Mouse (Mus musculus) liver, postnatal 0 days (tissue): ENCODE results near the gene Usp36. TPM values are rescaled to one million over a fixed set of nuclear protein-coding genes. Genes with fewer than 3 reads are reported as not detected.

ENCODE experiments used
- ATAC-seq: fragments of 200-750 bp; cut with Nextera tagmentation; 2 replicates; pipeline ENCODE4 v1.8.0; 2017; ENCODE audit warnings: mild to moderate bottlenecking, moderate library complexity
- DNase-seq: peaks from one replicate; pipeline ENCODE4 v3.0.0-alpha.2; 2016
- H3K27ac ChIP-seq: fragments of 300-500 bp; sonication (generic); 2 replicates; pipeline ENCODE4 v1.5.1; 2014; ENCODE audit warnings: antibody characterized with exemption, moderate library complexity, mild to moderate bottlenecking, low read depth
- H3K27me3 ChIP-seq: fragments of 300-500 bp; sonication (generic); 2 replicates; pipeline ENCODE4 v1.6.1; 2014; ENCODE audit warnings: low read length, control low read depth, mixed read lengths; ENCODE audit not compliant: insufficient read depth
- H3K36me3 ChIP-seq: fragments of 300-500 bp; sonication (generic); replicated peaks from 2 replicates; pipeline ENCODE4 v1.6.1; 2014; ENCODE audit warnings: mild to moderate bottlenecking, control low read depth, low read length, moderate library complexity, mixed read lengths; ENCODE audit not compliant: insufficient read depth
- H3K4me1 ChIP-seq: fragments of 300-500 bp; sonication (generic); 2 replicates; pipeline ENCODE4 v1.6.1; 2014; ENCODE audit warnings: antibody characterized with exemption, mild to moderate bottlenecking, control low read depth; ENCODE audit not compliant: insufficient read depth
- H3K4me2 ChIP-seq: fragments of 300-500 bp; sonication (generic); 2 replicates; pipeline ENCODE4 v1.6.1; 2014; ENCODE audit warnings: low read depth, mild to moderate bottlenecking, low read length, moderate library complexity, mixed read lengths
- H3K4me3 ChIP-seq: fragments of 300-500 bp; sonication (generic); 2 replicates; pipeline ENCODE4 v1.5.1; 2014; ENCODE audit warnings: low read depth, low read length
- H3K9ac ChIP-seq: fragments of 300-500 bp; sonication (generic); replicated peaks from 2 replicates; pipeline ENCODE4 v1.6.1; 2014; ENCODE audit warnings: mild to moderate bottlenecking, moderate library complexity
- H3K9me3 ChIP-seq: fragments of 300-500 bp; sonication (generic); 2 replicates; pipeline ENCODE4 v1.6.1; 2016; ENCODE audit warnings: mild to moderate bottlenecking, control low read depth, low read length, mixed read lengths
- CTCF ChIP-seq: sonication (generic); IDR thresholded peaks from 2 replicates; pipeline ENCODE4 v1.5.1; 2016; ENCODE audit warnings: antibody characterized with exemption, low read depth
- EP300 ChIP-seq: IDR thresholded peaks from 2 replicates; pipeline ENCODE4 v1.6.1; 2016; ENCODE audit warnings: antibody characterized with exemption, low read depth, mild to moderate bottlenecking
- WGBS: fragments of 180-500 bp; shearing (Covaris S2); extraction: QIAGEN DNeasy Blood & Tissue Kit; methylation state at CpG from one replicate; pipeline ENCODE4 v1.1.7; 2014; ENCODE audit not compliant: insufficient replicate concordance; 5-methylcytosine and 5-hydroxymethylcytosine counted together
- polyA plus RNA-seq: library from polyadenylated mRNA; unstranded; fragments of >200 nt; fragmentation: Nextera tagmentation; extraction: Ambion mirVana; gene quantifications from 2 replicates; pipeline ENCODE4 v1.2.1, GENCODE M21; 2015

Gene Usp36
- polyA plus RNA-seq, 1 experiment from 2014 or later: 3.8 TPM

DNA sequence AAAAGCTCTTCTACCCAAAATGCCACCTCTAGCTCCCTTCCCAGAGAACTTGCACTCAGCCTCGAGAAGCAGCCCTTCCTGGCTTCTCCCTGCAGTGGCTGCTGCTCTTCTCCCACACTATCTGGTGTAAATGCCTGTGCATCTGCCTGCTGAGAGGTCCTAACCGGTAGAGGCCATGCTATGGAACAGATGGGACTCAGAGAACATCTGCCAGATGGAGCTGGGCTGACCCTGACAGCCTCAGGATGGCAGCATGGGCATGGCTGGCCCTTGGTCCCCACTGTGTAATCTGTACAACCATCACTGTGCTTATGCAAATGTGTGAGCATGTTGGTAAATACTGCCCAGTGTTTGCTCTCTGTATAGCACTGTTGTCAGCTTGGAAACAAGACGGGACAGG, 32.6 kb upstream of the Usp36 start:
- Histone ChIP-seq H3K4me3 (no peak overlapping the region), H3K27ac (no peak overlapping the region), H3K4me2 (no peak overlapping the region), H3K9me3 (no peaks in the 10 kb centered on the region), H3K9ac (no peak overlapping the region), H3K27me3 (no peaks in the 10 kb centered on the region), H3K4me1 (peaks cover 7% of the 10 kb centered on the region; the same call in 1 of the 2 replicates), H3K36me3 (no peaks in the 10 kb centered on the region)
- TF ChIP-seq CTCF: no peak
- ATAC-seq (no peak), DNase-seq (no peak)
- 65% methylated on average over 3 of the region's 3 CpGs for WGBS

- no peak for ATAC-seq
Measured at GRCm38 (mm10) chr11:118321971-118322370, 31.9 kb upstream of the Usp36 start.

GRCm38 (mm10) chr11:118321500-118321899, 31.5 kb upstream of the Usp36 start:
- Histone ChIP-seq H3K36me3 (no peaks in the 10 kb centered on the region), H3K4me1 (peaks cover 4% of the 10 kb centered on the region; the same call in 1 of the 2 replicates), H3K9ac (no peak overlapping the region), H3K9me3 (no peaks in the 10 kb centered on the region), H3K27ac (no peak overlapping the region), H3K4me3 (no peak overlapping the region), H3K4me2 (no peak overlapping the region), H3K27me3 (no peaks in the 10 kb centered on the region)
- TF ChIP-seq EP300: no peak
- TF ChIP-seq CTCF: no peak
- DNase-seq (no peak), ATAC-seq (no peak)
- WGBS: 77% methylated on average over 7 of the region's 7 CpGs

More at GRCm38 (mm10) chr11:118321971-118322370, 31.9 kb upstream of the Usp36 start:
- Histone ChIP-seq H3K9ac (no peak overlapping the region), H3K4me1 (peaks cover 7% of the 10 kb centered on the region; the same call in 1 of the 2 replicates), H3K27ac (no peak overlapping the region), H3K9me3 (no peaks in the 10 kb centered on the region), H3K4me2 (no peak overlapping the region), H3K27me3 (no peaks in the 10 kb centered on the region), H3K36me3 (no peaks in the 10 kb centered on the region), H3K4me3 (no peak overlapping the region)
- WGBS: 57% methylated on average over 4 of the region's 4 CpGs
- no peak for DNase-seq
- TF ChIP-seq EP300 (no peak), CTCF (no peak)

DNA sequence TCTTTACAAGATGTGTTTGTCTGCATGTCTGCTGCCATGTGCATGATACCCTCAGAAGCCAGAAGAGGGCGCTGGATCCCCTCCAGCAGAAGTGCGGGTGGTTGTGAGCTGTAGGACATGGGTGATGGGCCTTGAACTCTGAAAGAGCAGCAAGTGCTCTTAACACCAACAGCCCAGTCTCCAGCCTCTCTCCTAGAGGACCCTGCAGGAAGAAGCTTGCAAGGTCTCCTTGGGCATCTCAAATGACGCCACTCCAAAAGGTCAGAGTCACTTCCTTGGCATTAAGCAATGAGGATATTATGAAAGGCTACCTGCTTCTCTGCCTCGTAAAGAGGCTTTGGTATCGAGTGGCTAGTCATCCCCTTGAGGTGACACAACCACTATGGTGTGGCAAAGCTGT, 28.6 kb upstream of the Usp36 start:
- Histone ChIP-seq H3K27ac (no peak overlapping the region), H3K4me2 (no peak overlapping the region), H3K36me3 (no peaks in the 10 kb centered on the region), H3K27me3 (no peaks in the 10 kb centered on the region), H3K4me3 (no peak overlapping the region), H3K9me3 (no peaks in the 10 kb centered on the region), H3K4me1 (peaks cover 4% of the 10 kb centered on the region; the same call in 1 of the 2 replicates), H3K9ac (no peak overlapping the region)
- DNase-seq (peak; percentile 47), ATAC-seq (peak; percentile 35; the same call in 1 of the 2 replicates)
- TF ChIP-seq CTCF (peak; percentile 71), EP300 (no peak)
- WGBS: 60% methylated on average over 5 of the region's 5 CpGs

DNA sequence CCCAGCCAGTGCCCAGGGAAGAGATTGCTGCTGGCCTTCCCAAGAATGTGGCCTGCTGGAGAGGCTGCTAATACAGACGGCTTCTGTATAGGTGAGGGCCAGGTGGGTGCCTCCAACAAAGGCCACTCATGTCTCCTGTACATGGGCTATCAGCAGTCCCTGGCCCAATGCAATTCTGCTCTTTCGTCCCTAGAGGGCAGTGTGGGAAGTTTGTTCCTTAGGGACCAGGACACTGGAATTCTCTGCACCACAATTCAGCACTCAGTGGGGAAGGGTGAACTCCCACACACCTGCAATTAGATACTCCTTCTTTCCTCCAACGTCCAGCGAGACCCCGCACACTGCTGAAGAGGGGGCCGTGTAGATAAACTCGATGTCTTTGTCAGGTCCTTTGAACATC, 27.1 kb upstream of the Usp36 start:
- Histone ChIP-seq H3K9me3 (no peaks in the 10 kb centered on the region), H3K4me3 (no peak overlapping the region), H3K36me3 (no peaks in the 10 kb centered on the region), H3K9ac (no peak overlapping the region), H3K27ac (no peak overlapping the region), H3K4me2 (no peak overlapping the region), H3K27me3 (no peaks in the 10 kb centered on the region), H3K4me1 (no peaks in the 10 kb centered on the region)
- ATAC-seq: peak; percentile 27; the same call in 1 of the 2 replicates
- TF ChIP-seq EP300: no peak
- peak; percentile 82 for TF ChIP-seq CTCF
- DNase-seq: peak; percentile 38
- 25% methylated on average over 7 of the region's 7 CpGs for WGBS

DNA sequence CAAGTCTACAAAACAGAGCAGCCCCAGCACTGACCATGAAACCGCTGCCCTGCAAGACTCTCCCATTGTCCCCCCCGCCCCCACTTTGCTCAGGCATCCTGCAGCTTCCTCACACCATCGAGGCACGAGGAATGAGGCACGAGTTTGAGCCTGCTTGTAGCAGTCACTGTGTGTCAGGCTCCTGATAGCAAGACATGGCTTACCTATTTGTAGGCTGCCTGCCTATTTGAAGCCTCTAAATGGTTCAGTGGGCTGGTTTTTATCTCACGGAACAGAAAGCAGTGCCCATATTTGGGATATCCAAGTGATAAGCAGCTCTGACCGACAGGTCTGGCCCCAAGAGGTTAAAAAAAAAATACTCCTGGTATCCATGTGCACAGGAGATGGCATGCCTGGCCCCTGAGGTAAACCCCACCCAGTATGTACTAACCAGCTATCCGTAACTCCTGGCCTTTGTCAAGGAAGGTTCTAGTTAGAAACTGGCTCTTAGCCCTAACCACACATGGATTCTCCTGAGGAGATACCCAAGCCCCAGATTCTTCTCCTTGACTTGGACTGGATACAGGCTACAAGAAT, 26.3 kb upstream of the Usp36 start:
- Histone ChIP-seq H3K9ac (no peak overlapping the region), H3K9me3 (no peaks in the 10 kb centered on the region), H3K4me3 (no peak overlapping the region), H3K4me1 (no peaks in the 10 kb centered on the region), H3K27me3 (no peaks in the 10 kb centered on the region), H3K27ac (no peak overlapping the region), H3K4me2 (no peak overlapping the region), H3K36me3 (no peaks in the 10 kb centered on the region)
- no peak for TF ChIP-seq CTCF
- no peak for TF ChIP-seq EP300
- ATAC-seq (no peak), DNase-seq (no peak)
- 66% methylated on average over 8 of the region's 8 CpGs for WGBS
